Mouse (Mus musculus) stomach, postnatal 0 days (tissue): ENCODE results near the gene Wt1. TPM values are rescaled to one million over a fixed set of nuclear protein-coding genes. Genes with fewer than 3 reads are reported as not detected.

ENCODE experiments used
- ATAC-seq: fragments of 200-750 bp; cut with Nextera tagmentation; 2 replicates; pipeline ENCODE4 v1.8.0; 2017; ENCODE audit not compliant: low FRiP score, low TSS enrichment
- DNase-seq: peaks from one replicate; pipeline ENCODE4 v3.0.0-alpha.2; 2016; ENCODE audit warnings: low spot score
- H3K27ac ChIP-seq: fragments of 300-500 bp; sonication (generic); replicated peaks from 2 replicates; pipeline ENCODE4 v1.5.1; 2014; ENCODE audit warnings: mild to moderate bottlenecking, control low read depth
- H3K27me3 ChIP-seq: fragments of 300-500 bp; sonication (generic); 2 replicates; pipeline ENCODE4 v1.6.1; 2014; ENCODE audit warnings: low read length; ENCODE audit not compliant: control insufficient read depth, insufficient read depth
- H3K36me3 ChIP-seq: fragments of 300-500 bp; sonication (generic); 2 replicates; pipeline ENCODE4 v1.6.1; 2014; ENCODE audit warnings: low read length, mixed read lengths; ENCODE audit not compliant: control insufficient read depth, insufficient read depth
- H3K4me1 ChIP-seq: fragments of 300-500 bp; sonication (generic); replicated peaks from 2 replicates; pipeline ENCODE4 v1.6.1; 2014; ENCODE audit warnings: antibody characterized with exemption; ENCODE audit not compliant: control insufficient read depth, insufficient read depth
- H3K4me2 ChIP-seq: fragments of 300-500 bp; sonication (generic); replicated peaks from 2 replicates; pipeline ENCODE4 v1.6.1; 2014; ENCODE audit warnings: low read depth, mild to moderate bottlenecking, control low read depth, moderate library complexity
- H3K4me3 ChIP-seq: fragments of 300-500 bp; sonication (generic); 2 replicates; pipeline ENCODE4 v1.5.1; 2014; ENCODE audit warnings: low read depth, low read length, control low read depth
- H3K9ac ChIP-seq: fragments of 300-500 bp; sonication (generic); 2 replicates; pipeline ENCODE4 v1.6.1; 2014; ENCODE audit warnings: mild to moderate bottlenecking, low read length, control low read depth, mixed read lengths
- H3K9me3 ChIP-seq: fragments of 300-500 bp; sonication (generic); 2 replicates; pipeline ENCODE4 v1.6.1; 2016; ENCODE audit warnings: low read length; ENCODE audit not compliant: control insufficient read depth
- CTCF ChIP-seq: IDR thresholded peaks from 2 replicates; pipeline ENCODE4 v1.5.1; 2016; ENCODE audit warnings: antibody characterized with exemption, low read depth, mild to moderate bottlenecking, moderate library complexity
- EP300 ChIP-seq: optimal IDR thresholded peaks from 2 replicates; pipeline ENCODE3; 2016; ENCODE audit warnings: antibody characterized with exemption
- WGBS: fragments of 180-500 bp; shearing (Covaris S2); extraction: QIAGEN DNeasy Blood & Tissue Kit; methylation state at CpG from one replicate; pipeline ENCODE4 v1.1.7; 2014; 5-methylcytosine and 5-hydroxymethylcytosine counted together
- polyA plus RNA-seq: library from polyadenylated mRNA; unstranded; fragments of >200 nt; fragmentation: Nextera tagmentation; extraction: Ambion mirVana; gene quantifications from 2 replicates; pipeline ENCODE4 v1.2.1, GENCODE M21; 2015

The Wt1 gene
- polyA plus RNA-seq, 1 experiment from 2014 or later: 3.6 TPM

DNA sequence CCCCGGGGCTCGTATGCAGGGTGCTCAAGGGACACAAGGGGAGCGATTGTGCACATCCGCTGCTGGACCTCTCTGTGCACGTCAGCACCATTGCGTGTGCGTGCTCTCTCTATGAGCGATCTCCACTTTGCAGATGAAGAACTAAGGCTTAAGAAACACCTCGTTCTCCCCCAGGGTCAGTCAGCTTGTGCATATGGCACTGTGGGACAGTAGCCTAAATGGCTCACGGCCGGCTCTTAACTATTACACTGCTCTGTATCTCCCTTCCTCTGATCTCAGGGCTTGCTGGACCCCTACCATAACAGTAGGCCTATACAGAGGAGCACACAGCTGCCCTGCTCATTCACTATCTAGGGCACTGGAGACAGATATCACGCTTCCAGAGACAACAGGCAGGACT lies 52.5 kb downstream of the Wt1 start:
- Histone ChIP-seq H3K4me2 (no peak overlapping the region), H3K4me1 (no peaks in the 10 kb centered on the region), H3K9me3 (no peaks in the 10 kb centered on the region), H3K4me3 (no peak overlapping the region), H3K27me3 (no peaks in the 10 kb centered on the region), H3K27ac (no peak overlapping the region), H3K9ac (no peak overlapping the region), H3K36me3 (no peaks in the 10 kb centered on the region)
- WGBS: 87% methylated on average over 12 of the region's 12 CpGs
- DNase-seq (no peak), ATAC-seq (no peak)
- TF ChIP-seq EP300 (no peak), CTCF (no peak)

DNA sequence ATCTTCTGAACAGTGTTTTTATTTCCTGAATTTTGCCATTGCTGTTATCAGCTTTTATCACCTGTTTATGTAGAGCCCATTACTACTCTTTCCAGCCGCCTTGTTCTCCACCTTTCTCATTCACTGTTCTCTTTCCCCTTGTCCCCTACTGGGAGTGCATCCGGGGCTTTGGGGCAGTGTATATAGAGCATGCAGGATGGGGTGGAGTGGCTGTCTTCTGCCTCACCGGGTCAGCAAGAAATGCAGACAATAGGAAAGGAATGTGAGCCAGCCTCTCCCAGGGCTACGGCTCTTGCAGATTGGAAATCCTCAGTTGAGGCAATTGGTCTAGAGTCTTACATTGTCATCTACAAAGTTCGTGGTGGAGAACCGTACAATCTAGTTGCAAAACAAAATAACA lies 56.2 kb downstream of the Wt1 start:
- H3K27ac ChIP-seq: no peak overlapping the region
- no peak for ATAC-seq
- no peaks in the 10 kb centered on the region for H3K4me1 ChIP-seq
- WGBS: 26% methylated on average over 6 of the region's 6 CpGs
- no peaks in the 10 kb centered on the region for H3K9me3 ChIP-seq
- no peak overlapping the region for H3K9ac ChIP-seq
- no peaks in the 10 kb centered on the region for H3K36me3 ChIP-seq
- DNase-seq: no peak
- H3K4me3 ChIP-seq: no peak overlapping the region
- no peaks in the 10 kb centered on the region for H3K27me3 ChIP-seq
- TF ChIP-seq CTCF (no peak), EP300 (no peak)
- no peak overlapping the region for H3K4me2 ChIP-seq

- H3K4me3 ChIP-seq: no peak overlapping the region
- ATAC-seq (no peak), DNase-seq (no peak)
- H3K36me3 ChIP-seq: no peaks in the 10 kb centered on the region
- H3K27ac ChIP-seq: no peak overlapping the region
- 85% methylated on average over 3 of the region's 3 CpGs for WGBS
- TF ChIP-seq EP300: no peak
- no peak for TF ChIP-seq CTCF
- H3K4me1 ChIP-seq: no peaks in the 10 kb centered on the region
- H3K27me3 ChIP-seq: no peaks in the 10 kb centered on the region
- H3K9ac ChIP-seq: no peak overlapping the region
- no peaks in the 10 kb centered on the region for H3K9me3 ChIP-seq
- H3K4me2 ChIP-seq: no peak overlapping the region
Observed at GRCm38 (mm10) chr2:105185140-105185539, 58.8 kb downstream of the Wt1 start.

DNA sequence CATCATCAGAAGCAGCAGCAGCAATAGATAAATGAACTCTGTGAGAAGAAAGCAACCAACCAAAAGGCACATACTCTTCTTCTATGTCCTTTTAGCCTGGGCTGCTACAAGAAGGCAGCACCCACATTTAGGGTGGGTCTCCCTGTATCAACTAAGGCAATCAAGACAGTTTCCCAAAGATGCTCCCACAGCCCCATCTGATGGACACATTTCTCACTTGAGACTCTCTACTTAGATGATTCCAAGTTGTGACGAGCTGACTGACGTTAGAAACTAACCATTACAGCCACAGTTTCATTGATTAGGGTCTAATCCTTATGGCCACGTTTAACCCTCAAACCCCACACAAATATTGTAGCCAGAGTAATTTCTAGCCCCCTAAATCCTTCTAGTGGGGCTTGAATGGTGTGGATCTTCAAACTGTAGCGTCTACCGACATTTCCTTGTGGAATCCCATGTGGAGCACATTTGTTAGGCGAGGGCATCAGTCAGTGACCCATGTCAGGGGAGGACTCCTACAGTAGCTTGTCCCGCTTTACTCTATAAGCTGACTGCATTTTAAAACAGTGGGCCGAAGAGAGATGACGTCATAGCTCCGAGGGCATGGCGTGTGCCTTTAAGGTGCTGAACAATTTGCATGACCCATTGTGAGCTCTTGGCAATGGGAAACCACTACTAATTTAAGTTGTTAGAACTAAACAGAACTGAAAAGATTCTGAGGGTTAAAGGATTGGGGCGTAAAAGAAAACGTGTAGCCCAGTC lies 59.6 kb downstream of the Wt1 start:
- 78% methylated on average over 13 of the region's 13 CpGs for WGBS
- H3K27ac ChIP-seq: no peak overlapping the region
- H3K4me3 ChIP-seq: no peak overlapping the region
- no peaks in the 10 kb centered on the region for H3K4me1 ChIP-seq
- no peaks in the 10 kb centered on the region for H3K27me3 ChIP-seq
- H3K36me3 ChIP-seq: no peaks in the 10 kb centered on the region
- ATAC-seq: no peak
- no peak overlapping the region for H3K4me2 ChIP-seq
- no peak for DNase-seq
- no peaks in the 10 kb centered on the region for H3K9me3 ChIP-seq
- TF ChIP-seq EP300 (no peak), CTCF (peak; percentile 19; the same call in 1 of the 2 replicates)
- H3K9ac ChIP-seq: no peak overlapping the region

DNA sequence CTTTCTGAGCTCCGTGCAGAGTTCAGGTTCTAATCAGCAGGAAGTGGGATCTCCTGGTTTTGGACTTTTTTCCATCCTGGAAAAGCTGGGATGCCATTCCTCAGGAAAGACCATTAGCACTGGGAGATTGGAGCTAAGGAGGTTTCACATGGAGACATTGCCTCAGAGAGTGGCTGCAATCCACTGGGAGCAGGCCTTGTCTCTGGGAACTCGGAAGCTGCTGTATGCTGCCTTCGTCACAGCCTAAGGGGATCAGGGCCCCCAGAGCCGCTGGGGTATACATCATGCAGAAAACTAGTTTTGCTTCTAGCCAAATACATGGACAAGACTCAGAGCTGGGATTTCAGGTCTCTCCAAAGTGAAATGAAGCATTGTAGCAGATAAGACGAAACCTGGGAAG lies 60.3 kb downstream of the Wt1 start:
- Histone ChIP-seq H3K27me3 (no peaks in the 10 kb centered on the region), H3K4me1 (no peaks in the 10 kb centered on the region), H3K4me3 (no peak overlapping the region), H3K36me3 (no peaks in the 10 kb centered on the region), H3K9me3 (no peaks in the 10 kb centered on the region), H3K27ac (no peak overlapping the region), H3K4me2 (no peak overlapping the region), H3K9ac (no peak overlapping the region)
- TF ChIP-seq CTCF (no peak), EP300 (no peak)
- WGBS: 70% methylated on average over 5 of the region's 5 CpGs
- ATAC-seq (no peak), DNase-seq (no peak)

- WGBS: 75% methylated on average over 10 of the region's 10 CpGs
- H3K36me3 ChIP-seq: no peaks in the 10 kb centered on the region
- H3K4me2 ChIP-seq: no peak overlapping the region
- no peaks in the 10 kb centered on the region for H3K4me1 ChIP-seq
- H3K4me3 ChIP-seq: no peak overlapping the region
- H3K9me3 ChIP-seq: no peaks in the 10 kb centered on the region
- H3K9ac ChIP-seq: no peak overlapping the region
- TF ChIP-seq EP300 (no peak), CTCF (peak; percentile 78)
- H3K27me3 ChIP-seq: no peaks in the 10 kb centered on the region
- no peak for DNase-seq
- H3K27ac ChIP-seq: no peak overlapping the region
- ATAC-seq: no peak
Observed at GRCm38 (mm10) chr2:105188182-105188581, 61.9 kb downstream of the Wt1 start.
